Mouse (Mus musculus) erythroid progenitor cell, adult 5-6 weeks (primary cell): ENCODE results near the gene Slc29a1. TPM values are rescaled to one million over a fixed set of nuclear protein-coding genes. Genes with fewer than 3 reads are reported as not detected.

ENCODE experiments used
- ATAC-seq: replicated peaks from 2 replicates; pipeline ENCODE4 v1.8.0; 2016; ENCODE audit warnings: moderate number of reproducible peaks, mild to moderate bottlenecking, moderate TSS enrichment, inconsistent platforms; ENCODE audit not compliant: poor library complexity, low FRiP score, severe bottlenecking
- total RNA-seq, 2 experiments: library from RNA; stranded (forward) in 1 of 2; stranded (reverse) in 1 of 2; fragments of 150-400 nt in 1 of 2; fragments of 186-747, 209-891 nt in 1 of 2; gene quantifications; 2 replicates each; pipeline versions ENCODE4 v1.2.3 to v1.2.4; 2015 to 2017; ENCODE audit warnings: low replicate concordance in 2 of 2

Slc29a1 gene
- total RNA-seq, 2 experiments from 2014 or later: 101 to 151 TPM

DNA sequence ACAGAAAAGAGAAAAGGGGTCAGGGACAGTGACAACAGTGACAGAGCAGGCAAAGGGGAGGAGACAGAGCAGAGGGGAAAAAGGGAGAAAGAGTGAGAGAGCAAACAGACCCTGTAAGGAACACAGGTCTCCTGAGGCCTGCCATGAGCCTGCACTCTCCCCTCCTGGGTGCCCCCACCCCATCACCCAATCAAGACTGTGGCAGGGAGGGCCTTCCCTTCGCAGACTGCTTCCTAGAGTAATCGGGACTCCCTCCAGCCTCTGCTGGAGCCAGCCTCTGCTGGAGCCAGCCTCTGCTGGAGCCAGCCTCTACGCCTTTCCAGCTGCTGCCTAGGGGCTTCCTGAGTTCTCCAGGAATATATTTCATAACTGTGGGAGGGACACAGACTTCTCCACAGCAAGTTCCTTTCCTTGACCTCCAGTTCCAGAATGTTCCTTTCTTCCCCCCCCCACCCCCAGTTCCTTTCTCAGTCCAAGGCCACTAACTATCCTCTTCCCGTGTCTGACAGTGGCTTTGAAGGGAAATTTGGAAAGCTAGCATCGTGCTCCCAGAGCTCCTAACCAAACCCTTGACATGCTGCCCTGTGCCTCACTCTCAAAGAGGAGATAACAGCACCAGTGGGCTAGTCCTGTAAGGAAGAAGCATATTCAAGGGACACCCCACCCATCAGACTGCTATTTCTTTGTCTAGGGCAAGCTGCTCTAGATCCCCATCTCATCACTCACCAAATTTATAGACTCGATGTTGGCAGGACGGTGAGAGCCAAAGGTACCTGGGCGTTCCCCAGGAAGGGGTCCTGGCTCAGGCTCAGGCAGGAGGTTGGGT lies 6.6 kb downstream of the Slc29a1 start:
- ATAC-seq: peak; percentile 48

DNA sequence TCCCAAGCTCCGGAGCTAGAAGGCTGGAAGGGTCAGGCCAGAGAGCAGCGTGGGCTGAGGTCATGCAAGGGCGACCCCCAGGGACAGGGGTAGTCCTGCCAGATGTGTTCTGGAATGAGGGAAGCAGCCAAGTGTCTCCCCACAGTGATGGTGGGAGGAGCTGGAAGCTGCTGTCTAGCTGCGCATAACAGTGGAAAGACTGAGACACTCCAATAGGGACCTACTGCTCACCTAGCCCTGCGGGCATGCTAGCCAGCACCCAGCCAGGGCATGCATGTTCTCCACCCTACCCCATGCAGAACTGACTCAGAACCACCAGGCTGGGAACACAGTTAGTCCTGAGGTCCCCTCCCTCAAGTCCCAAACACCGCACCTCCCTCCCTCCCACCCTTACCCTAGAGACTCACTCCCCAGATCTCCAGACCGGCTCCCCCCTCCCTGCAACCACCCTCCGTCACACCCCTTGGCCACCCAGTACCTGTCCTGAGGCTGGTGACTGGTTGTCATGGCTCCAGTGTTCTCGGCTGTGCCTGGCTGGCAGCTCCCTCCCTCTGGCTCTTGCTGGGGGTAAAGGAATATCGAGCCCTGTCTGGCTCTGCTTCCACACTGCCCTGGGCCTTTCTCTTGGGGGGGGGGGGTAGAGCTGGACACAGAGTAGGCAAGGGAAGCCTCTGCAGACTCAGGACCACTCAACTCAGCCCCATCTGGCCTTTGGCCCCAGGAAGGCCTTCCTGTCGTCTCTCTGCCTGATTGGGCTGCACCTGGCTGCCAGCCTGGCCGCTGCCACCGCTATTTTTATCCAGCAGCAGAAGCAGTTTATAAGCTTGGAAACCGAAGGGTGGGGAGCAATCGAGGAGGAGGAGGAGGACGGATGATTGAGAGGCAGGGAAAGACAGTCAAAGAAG lies 7.5 kb downstream of the Slc29a1 start:
- no peak for ATAC-seq

GRCm38 (mm10) chr17:45590410-45590809 lies 9.0 kb downstream of the Slc29a1 start:
- no peak for ATAC-seq

GRCm38 (mm10) chr17:45589844-45590243 lies 9.6 kb downstream of the Slc29a1 start:
- ATAC-seq: no peak

GRCm38 (mm10) chr17:45589236-45589635 lies 10.2 kb downstream of the Slc29a1 start:
- no peak for ATAC-seq

- no peak for ATAC-seq
Measured at GRCm38 (mm10) chr17:45588370-45588769, 11.0 kb downstream of the Slc29a1 start.

DNA sequence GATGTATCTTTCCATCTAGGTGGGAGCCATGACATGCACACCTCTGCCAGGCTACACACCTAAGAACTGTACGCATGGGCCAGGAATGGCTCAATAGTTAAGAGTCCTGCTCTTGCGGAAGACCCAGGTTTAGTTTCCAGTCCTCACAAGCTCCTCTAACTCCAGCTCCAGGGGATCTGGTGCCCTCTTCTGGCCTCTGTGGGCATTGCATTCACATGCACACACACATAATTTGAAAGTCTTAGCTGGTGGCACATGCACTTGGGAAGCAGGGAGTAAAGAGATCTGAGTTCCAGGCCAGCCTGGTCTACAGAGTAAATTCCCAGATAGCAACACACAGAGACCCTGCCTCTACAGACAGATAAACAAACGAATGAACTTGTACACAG lies 13.0 kb downstream of the Slc29a1 start:
- ATAC-seq: no peak

DNA sequence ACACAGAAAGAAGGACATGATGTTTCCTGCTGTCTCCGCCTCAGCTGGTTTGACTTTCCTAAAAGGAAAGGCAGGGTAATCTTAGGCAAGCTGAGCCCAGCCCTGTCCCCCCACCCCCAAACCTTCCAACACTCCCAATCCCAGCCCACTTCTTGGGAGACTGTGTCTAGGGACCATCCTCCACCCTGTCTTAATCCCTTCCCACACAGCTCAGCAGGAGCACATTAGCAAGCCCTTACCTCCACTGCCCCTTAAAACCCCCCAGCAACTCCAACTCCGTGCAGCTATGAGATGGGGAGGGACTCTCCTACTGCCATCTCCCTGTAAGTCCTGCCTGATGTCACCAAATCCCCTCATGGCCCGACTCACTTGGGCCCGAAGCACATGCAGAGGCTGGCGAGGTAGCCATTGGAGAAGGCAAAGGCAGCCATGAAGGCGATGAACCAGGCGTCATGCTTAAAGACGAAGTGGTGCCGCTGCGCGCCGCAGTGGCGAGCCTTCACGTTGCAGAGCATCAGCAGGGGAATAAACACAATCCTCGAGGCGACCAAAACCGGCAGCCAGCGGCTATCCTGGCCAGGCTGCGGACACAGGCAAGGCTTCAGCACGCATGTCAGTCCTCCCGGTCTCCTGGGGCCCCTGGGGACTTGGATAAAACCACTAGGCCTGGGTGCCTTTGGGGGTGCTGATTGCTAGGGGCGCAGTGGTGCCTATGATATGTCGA lies 13.5 kb downstream of the Slc29a1 start:
- no peak for ATAC-seq

- no peak for ATAC-seq
Measured at GRCm38 (mm10) chr17:45584939-45585678, 14.3 kb downstream of the Slc29a1 start.

DNA sequence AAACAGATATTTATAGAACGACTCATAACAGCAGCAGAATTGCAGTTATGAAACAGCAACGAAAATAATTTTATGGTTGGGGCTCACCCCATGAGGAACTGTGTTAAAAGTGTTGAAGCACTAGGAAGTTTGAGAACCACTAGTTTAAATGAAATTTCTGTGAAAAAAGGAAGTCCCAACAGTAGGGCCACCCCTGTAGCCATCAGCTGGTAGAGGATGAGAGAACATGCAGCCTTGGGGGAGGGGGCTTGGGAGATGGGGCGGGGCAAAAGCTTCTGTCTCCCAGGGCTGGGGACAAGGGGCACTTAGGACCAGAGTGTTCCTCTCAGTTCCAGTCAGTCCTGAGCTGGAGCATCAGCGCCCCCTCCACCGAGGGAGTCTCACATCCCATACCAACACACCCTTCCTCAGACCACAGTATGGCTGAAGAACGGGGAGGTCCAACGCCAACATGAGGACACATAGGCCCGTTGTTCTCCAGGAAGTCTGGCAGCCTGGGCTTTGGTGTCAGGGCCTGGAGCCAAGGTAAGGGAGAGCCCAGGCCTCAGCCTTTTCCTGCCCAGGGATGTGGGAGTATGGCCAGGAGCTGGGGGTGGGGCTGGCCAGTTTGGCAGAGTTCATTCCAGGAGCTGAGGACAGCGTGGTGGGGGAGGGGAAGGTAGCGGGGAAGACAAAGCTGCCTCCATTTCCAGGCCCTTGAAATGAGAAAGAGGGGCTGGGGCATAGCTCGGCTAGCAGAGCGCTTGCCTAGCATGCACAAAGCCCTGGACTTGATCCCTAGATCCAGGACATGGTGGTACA lies 15.1 kb downstream of the Slc29a1 start:
- no peak for ATAC-seq

GRCm38 (mm10) chr17:45582715-45583355 lies 16.6 kb downstream of the Slc29a1 start:
- ATAC-seq: no peak

GRCm38 (mm10) chr17:45582188-45582587 lies 17.2 kb downstream of the Slc29a1 start:
- peak; percentile 61 for ATAC-seq

DNA sequence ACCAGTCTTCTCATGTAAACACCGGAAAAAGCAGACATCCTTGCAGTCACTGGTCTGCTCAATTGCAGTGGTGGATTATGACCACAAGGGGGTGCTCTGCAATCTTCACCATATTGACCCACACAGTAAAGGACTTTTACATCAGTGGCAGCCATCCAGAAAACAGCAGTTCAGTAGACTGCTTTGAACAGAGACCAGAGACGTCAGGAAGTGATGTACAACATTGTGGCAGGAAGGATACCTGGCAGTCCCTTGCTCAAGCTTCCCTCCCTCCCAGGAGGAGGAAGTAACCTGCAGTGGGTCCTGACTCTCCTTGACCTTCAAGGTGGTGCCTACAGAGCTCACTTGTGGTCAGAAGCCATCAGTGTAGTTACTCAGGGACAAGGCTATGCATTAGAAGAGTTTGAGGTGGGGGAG lies 17.8 kb downstream of the Slc29a1 start:
- ATAC-seq: peak; percentile 78

DNA sequence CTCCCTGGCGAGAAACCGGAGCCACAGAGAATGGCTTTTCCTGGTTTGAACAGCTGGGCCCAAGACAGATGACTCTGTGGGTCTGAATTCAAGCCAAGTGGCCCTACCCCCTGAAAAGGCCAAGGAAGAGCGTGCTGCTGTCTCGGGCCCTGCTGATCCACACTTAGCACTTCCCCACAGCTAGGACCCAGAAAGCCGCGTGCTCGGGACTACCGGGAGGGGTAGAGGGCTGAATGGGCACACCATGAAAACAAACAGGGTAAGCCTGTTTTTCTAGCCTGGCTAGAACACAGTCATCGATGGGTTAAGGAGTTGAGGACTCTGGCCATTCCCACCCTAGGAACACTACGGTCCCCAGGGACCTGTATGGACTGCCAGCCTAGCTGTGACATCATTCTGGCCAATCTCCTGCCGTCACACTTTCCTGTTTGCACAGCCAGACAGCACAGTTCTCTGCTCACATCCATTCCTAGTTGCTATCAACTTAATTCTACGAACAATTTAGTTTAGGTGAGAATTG lies 18.4 kb downstream of the Slc29a1 start:
- no peak for ATAC-seq

GRCm38 (mm10) chr17:45579554-45579953 lies 19.9 kb downstream of the Slc29a1 start:
- ATAC-seq: no peak

GRCm38 (mm10) chr17:45578843-45579242 lies 20.6 kb downstream of the Slc29a1 start:
- no peak for ATAC-seq

GRCm38 (mm10) chr17:45578242-45578641 lies 21.2 kb downstream of the Slc29a1 start:
- no peak for ATAC-seq
